ENCODE assay signal across 34 mouse cellular contexts in genomic region chr11:20390622-20391021, GRCm38 (mm10).
"Had no signal": no experiment of that assay in that cellular context is flagged by ENCODE, and none has a peak within 500 bp of the region (broad histone marks: within the 10 kb centered on the region; RNA-seq: fewer than 3 reads in every experiment).

No protein-coding gene starts in this region.

- H3K4me2 ChIP-seq: heart, embryonic 12.5 days; heart, embryonic 13.5 days; heart, embryonic 15.5 days; hindbrain, embryonic 12.5 days; hindbrain, embryonic 13.5 days; hindbrain, embryonic 14.5 days; hindbrain, embryonic 15.5 days; intestine, embryonic 15.5 days; kidney, embryonic 15.5 days had no signal

- H3K36me3 ChIP-seq: heart, embryonic 13.5 days; heart, embryonic 15.5 days; hindbrain, embryonic 10.5 days; hindbrain, embryonic 12.5 days; hindbrain, embryonic 13.5 days; hindbrain, embryonic 15.5 days; intestine, embryonic 15.5 days; kidney, embryonic 15.5 days had no signal

- H3K27ac ChIP-seq: heart, embryonic 13.5 days; heart, embryonic 15.5 days; hindbrain, embryonic 10.5 days; hindbrain, embryonic 12.5 days; hindbrain, embryonic 13.5 days; hindbrain, embryonic 14.5 days; hindbrain, embryonic 15.5 days; hindbrain, postnatal 0 days; intestine, embryonic 15.5 days; kidney, embryonic 15.5 days; kidney, postnatal 0 days; layer of hippocampus, adult 2 months; left cerebral cortex, adult 2 months had no signal

- H3K9ac ChIP-seq: heart, embryonic 12.5 days; heart, embryonic 13.5 days; heart, embryonic 15.5 days; hindbrain, embryonic 12.5 days; hindbrain, embryonic 13.5 days; hindbrain, embryonic 14.5 days; hindbrain, embryonic 15.5 days; intestine, embryonic 15.5 days; kidney, embryonic 15.5 days had no signal

- H3K4me1 ChIP-seq: heart, embryonic 12.5 days; heart, embryonic 13.5 days; heart, embryonic 15.5 days; hindbrain, embryonic 10.5 days; hindbrain, embryonic 12.5 days; hindbrain, embryonic 13.5 days; hindbrain, embryonic 15.5 days; intestine, embryonic 15.5 days; kidney, embryonic 15.5 days had no signal

- H3K4me3 ChIP-seq: heart, embryonic 12.5 days; heart, embryonic 13.5 days; heart, embryonic 15.5 days; hindbrain, embryonic 10.5 days; hindbrain, embryonic 12.5 days; hindbrain, embryonic 13.5 days; hindbrain, embryonic 15.5 days; intestine, embryonic 15.5 days; kidney, embryonic 15.5 days; layer of hippocampus, adult 2 months; left cerebral cortex, adult 2 months had no signal

- DNase-seq: heart, postnatal 10 days; heart, postnatal 14 days; heart, postnatal 36 days; heart, postnatal 4 days; kidney, adult 11 months; kidney, adult 18-20 months; kidney, adult 2 months; kidney, adult 8-10 months; kidney, adult 9 months; kidney, postnatal 10 days; kidney, postnatal 14 days; kidney, postnatal 25 days; kidney, postnatal 36 days; kidney, postnatal 4 days; layer of hippocampus, adult 9-11 months; layer of hippocampus, postnatal 36 days had no signal

- H3K9me3 ChIP-seq: intestine, embryonic 15.5 days had no signal

- H3K27me3 ChIP-seq: heart, embryonic 12.5 days; heart, embryonic 13.5 days; heart, embryonic 15.5 days; hindbrain, embryonic 12.5 days; hindbrain, embryonic 13.5 days; hindbrain, embryonic 15.5 days; intestine, embryonic 15.5 days; kidney, embryonic 15.5 days had no signal

- ATAC-seq: hindbrain, embryonic 16.5 days; hindbrain, postnatal 0 days; inflammation-experienced regulatory T-cells, adult 6 months; intestine, embryonic 15.5 days; intestine, embryonic 16.5 days; intestine, postnatal 0 days had no signal
